Mouse (Mus musculus): ENCODE data around the gene Gemin7. TPM values are rescaled to one million over a fixed set of nuclear protein-coding genes. Genes with fewer than 3 reads are reported as not detected.

Gemin7 gene
- polyA plus RNA-seq, 2 experiments, result 70.6 to 171 TPM

- Histone ChIP-seq H3K4me3 (replicated peaks; ENCODE audit: low read length) (no peak overlapping the region), H3K4me1 (ENCODE audit: control insufficient read depth, insufficient read depth, low read length) (peaks cover 7% of the 10 kb centered on the region), H3K4me2 (replicated peaks; ENCODE audit: low read depth, low read length, severe bottlenecking) (no peak overlapping the region), H3K9me3 (ENCODE audit: control insufficient read depth, low read length) (no peaks in the 10 kb centered on the region), H3K9ac (ENCODE audit: low read depth, low read length, severe bottlenecking) (no peak overlapping the region), H3K36me3 (ENCODE audit: control insufficient read depth, insufficient read depth, low read length) (peaks cover 36% of the 10 kb centered on the region), H3K27me3 (ENCODE audit: control insufficient read depth, insufficient read depth, low read length) (no peaks in the 10 kb centered on the region), H3K27ac (replicated peaks; ENCODE audit: low read depth, low read length) (no peak overlapping the region)
- 94% methylated on average over 8 of the region's 8 CpGs for WGBS
- DNase-seq (ENCODE audit: low spot score) (no peak), ATAC-seq (ENCODE audit: low FRiP score, low read depth) (no peak)
- TF ChIP-seq POLR2A (IDR thresholded peaks at IDR 0.05; ENCODE audit: borderline replicate concordance, extremely low read depth, insufficient read depth, insufficient read length), result no peak
These were observed 10.0 kb downstream of the Gemin7 start for GRCm38 (mm10) chr7:19567426-19567825.

GRCm38 (mm10) chr7:19565803-19566202, 11.6 kb downstream of the Gemin7 start:
- H3K4me3 ChIP-seq (replicated peaks; ENCODE audit: low read length), result no peak overlapping the region
- no peaks in the 10 kb centered on the region for H3K9me3 ChIP-seq (ENCODE audit: control insufficient read depth, low read length)
- H3K9ac ChIP-seq (ENCODE audit: low read depth, low read length, severe bottlenecking), result no peak overlapping the region
- no peak overlapping the region for H3K27ac ChIP-seq (replicated peaks; ENCODE audit: low read depth, low read length)
- no peak for TF ChIP-seq POLR2A (IDR thresholded peaks at IDR 0.05; ENCODE audit: borderline replicate concordance, extremely low read depth, insufficient read depth, insufficient read length)
- H3K4me1 ChIP-seq (ENCODE audit: control insufficient read depth, insufficient read depth, low read length), result peaks cover 4% of the 10 kb centered on the region
- peaks cover 36% of the 10 kb centered on the region for H3K36me3 ChIP-seq (ENCODE audit: control insufficient read depth, insufficient read depth, low read length)
- WGBS, result 97% methylated on average over 2 of the region's 2 CpGs
- H3K27me3 ChIP-seq (ENCODE audit: control insufficient read depth, insufficient read depth, low read length), result no peaks in the 10 kb centered on the region
- ATAC-seq (ENCODE audit: low FRiP score, low read depth), result no peak
- DNase-seq (ENCODE audit: low spot score), result no peak
- H3K4me2 ChIP-seq (replicated peaks; ENCODE audit: low read depth, low read length, severe bottlenecking), result no peak overlapping the region

GRCm38 (mm10) chr7:19564455-19564854, 12.9 kb downstream of the Gemin7 start:
- Histone ChIP-seq H3K9me3 (ENCODE audit: control insufficient read depth, low read length) (no peaks in the 10 kb centered on the region), H3K9ac (ENCODE audit: low read depth, low read length, severe bottlenecking) (no peak overlapping the region), H3K4me1 (ENCODE audit: control insufficient read depth, insufficient read depth, low read length) (peaks cover 17% of the 10 kb centered on the region), H3K27ac (replicated peaks; ENCODE audit: low read depth, low read length) (no peak overlapping the region), H3K36me3 (ENCODE audit: control insufficient read depth, insufficient read depth, low read length) (peaks cover 26% of the 10 kb centered on the region), H3K27me3 (ENCODE audit: control insufficient read depth, insufficient read depth, low read length) (no peaks in the 10 kb centered on the region), H3K4me3 (replicated peaks; ENCODE audit: low read length) (no peak overlapping the region), H3K4me2 (replicated peaks; ENCODE audit: low read depth, low read length, severe bottlenecking) (no peak overlapping the region)
- DNase-seq (ENCODE audit: low spot score) (no peak), ATAC-seq (ENCODE audit: low FRiP score, low read depth) (no peak)
- 88% methylated on average over 4 of the region's 4 CpGs for WGBS
- TF ChIP-seq POLR2A (IDR thresholded peaks at IDR 0.05; ENCODE audit: borderline replicate concordance, extremely low read depth, insufficient read depth, insufficient read length), result no peak

GRCm38 (mm10) chr7:19563884-19564283, 13.5 kb downstream of the Gemin7 start:
- Histone ChIP-seq H3K27ac (replicated peaks; ENCODE audit: low read depth, low read length) (no peak overlapping the region), H3K9me3 (ENCODE audit: control insufficient read depth, low read length) (no peaks in the 10 kb centered on the region), H3K4me2 (replicated peaks; ENCODE audit: low read depth, low read length, severe bottlenecking) (no peak overlapping the region), H3K27me3 (ENCODE audit: control insufficient read depth, insufficient read depth, low read length) (no peaks in the 10 kb centered on the region), H3K4me3 (replicated peaks; ENCODE audit: low read length) (no peak overlapping the region), H3K9ac (ENCODE audit: low read depth, low read length, severe bottlenecking) (no peak overlapping the region), H3K36me3 (ENCODE audit: control insufficient read depth, insufficient read depth, low read length) (peaks cover 21% of the 10 kb centered on the region), H3K4me1 (ENCODE audit: control insufficient read depth, insufficient read depth, low read length) (peaks cover 23% of the 10 kb centered on the region)
- DNase-seq (ENCODE audit: low spot score) (no peak), ATAC-seq (ENCODE audit: low FRiP score, low read depth) (no peak)
- TF ChIP-seq POLR2A (IDR thresholded peaks at IDR 0.05; ENCODE audit: borderline replicate concordance, extremely low read depth, insufficient read depth, insufficient read length), result no peak
- WGBS, result 81% methylated on average over 3 of the region's 3 CpGs

- peak within 1 kb of the TSS; percentile 95 for H3K9ac ChIP-seq (ENCODE audit: low read depth, low read length, severe bottlenecking)
- no peak for DNase-seq (ENCODE audit: low spot score)
- TF ChIP-seq POLR2A (IDR thresholded peaks at IDR 0.05; ENCODE audit: borderline replicate concordance, extremely low read depth, insufficient read depth, insufficient read length), result no peak
- peak within 1 kb of the TSS; percentile 62 for H3K4me2 ChIP-seq (replicated peaks; ENCODE audit: low read depth, low read length, severe bottlenecking)
- H3K4me1 ChIP-seq (ENCODE audit: control insufficient read depth, insufficient read depth, low read length), result peaks cover 25% of the 10 kb centered on the region
- peak; percentile 18; the same call in 1 of the 2 replicates for ATAC-seq (ENCODE audit: low FRiP score, low read depth)
- no peaks in the 10 kb centered on the region for H3K9me3 ChIP-seq (ENCODE audit: control insufficient read depth, low read length)
- H3K4me3 ChIP-seq (replicated peaks; ENCODE audit: low read length), result peak within 1 kb of the TSS; percentile 80
- H3K27ac ChIP-seq (replicated peaks; ENCODE audit: low read depth, low read length), result peak within 1 kb of the TSS; percentile 94
- peaks cover 19% of the 10 kb centered on the region for H3K36me3 ChIP-seq (ENCODE audit: control insufficient read depth, insufficient read depth, low read length)
- WGBS, result 1% methylated on average over 19 of the region's 19 CpGs
- no peaks in the 10 kb centered on the region for H3K27me3 ChIP-seq (ENCODE audit: control insufficient read depth, insufficient read depth, low read length)
These were observed 14.6 kb downstream of the Gemin7 start, which contains the start of gene Ppp1r37 for GRCm38 (mm10) chr7:19562643-19563410. TSS of gene Ppp1r37 (minus strand) at chr7:19563076.

Data from limb, embryonic 14.5 days (tissue).